Mouse (Mus musculus): ENCODE data around the gene S1pr2.

DNA sequence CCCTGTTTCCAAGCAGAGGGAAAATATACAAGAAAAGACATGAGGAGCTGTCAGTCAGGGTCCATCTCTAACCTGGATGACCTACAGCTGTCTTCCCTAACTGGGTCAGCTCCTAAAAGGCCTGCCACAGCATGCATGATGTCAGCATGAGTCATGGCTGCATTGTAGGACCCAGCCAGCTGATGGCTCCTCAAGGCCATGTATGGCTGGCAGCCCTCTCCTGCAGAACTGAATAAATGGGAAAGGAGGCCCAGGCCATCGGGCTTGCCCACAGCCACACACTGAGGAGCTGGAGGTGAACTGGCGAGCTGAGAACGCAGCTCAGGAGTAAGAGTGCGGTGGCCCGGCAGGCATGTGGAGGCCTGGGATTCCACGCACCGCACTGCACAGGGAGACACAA lies 33.2 kb downstream of the S1pr2 start:
- TF ChIP-seq CTCF (IDR thresholded peaks at IDR 0.05; ENCODE audit: insufficient read depth, low read length) (no peak), POLR2A (IDR thresholded peaks at IDR 0.05; ENCODE audit: borderline replicate concordance, extremely low read depth, low read depth, low read length) (no peak)
